Mouse (Mus musculus): ENCODE results near the gene Tab1. TPM values are rescaled to one million over a fixed set of nuclear protein-coding genes. Genes with fewer than 3 reads are reported as not detected.
A peak's percentile ranks its signal among the peaks of the same experiment; 100 is the strongest.

The Tab1 gene
- polyA plus RNA-seq, 1 experiment from 2014 or later = 47.5 TPM

DNA sequence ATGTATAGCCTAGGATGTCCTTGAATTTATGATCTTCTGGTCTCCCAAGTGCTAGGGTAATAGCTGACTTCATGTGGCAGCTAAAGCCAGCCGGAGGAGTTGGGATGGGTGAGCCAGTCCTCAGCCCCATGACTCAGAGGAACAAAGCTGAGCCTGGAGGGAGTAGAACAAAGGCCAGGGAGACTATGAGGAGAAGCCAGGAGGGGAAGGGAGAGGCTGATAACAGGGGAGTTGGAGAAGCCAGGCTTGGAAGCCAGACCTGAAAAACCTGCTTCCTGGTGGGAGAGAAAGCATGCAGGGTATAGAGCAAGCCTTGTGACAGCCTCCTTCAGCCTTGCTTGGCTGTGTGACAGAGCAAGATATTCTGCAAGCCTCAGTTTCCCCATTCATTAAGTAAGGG lies 37.3 kb upstream of the Tab1 start:
- no peak for ATAC-seq (ENCODE audit: insufficient number of reproducible peaks, insufficient read depth, low FRiP score, low TSS enrichment)

DNA sequence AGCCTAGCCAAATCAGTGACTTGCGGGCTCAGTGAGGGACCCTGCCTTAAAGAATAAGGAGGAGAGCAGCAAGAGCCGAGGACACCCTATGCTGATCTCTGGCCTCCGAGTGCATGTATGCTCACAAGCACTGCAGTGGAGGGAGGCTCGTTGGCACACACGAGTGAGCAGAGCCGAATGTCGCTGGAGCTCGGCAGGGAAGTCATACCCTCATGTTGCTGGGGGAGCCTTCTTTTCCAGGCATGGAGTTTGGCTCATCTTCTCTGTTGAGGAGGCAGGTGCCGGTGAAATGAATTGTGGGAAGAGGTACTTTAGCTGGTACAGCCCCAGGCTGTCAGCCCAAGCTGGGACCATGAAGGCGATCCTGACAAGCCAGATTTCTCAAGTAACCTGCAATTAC lies 36.5 kb upstream of the Tab1 start:
- H3K4me1 ChIP-seq = peaks cover 20% of the 10 kb centered on the region
- ATAC-seq (ENCODE audit: insufficient number of reproducible peaks, insufficient read depth, low FRiP score, low TSS enrichment) = no peak
- H3K27me3 ChIP-seq = peaks cover 45% of the 10 kb centered on the region

More for the DNA sequence above, 37.3 kb upstream of the Tab1 start:
- H3K9me3 ChIP-seq = no peaks in the 10 kb centered on the region
- H3K4me1 ChIP-seq = peaks cover 22% of the 10 kb centered on the region
- H3K4me3 ChIP-seq = no peak overlapping the region
- H3K4me2 ChIP-seq (replicated peaks) = no peak overlapping the region
- no peak overlapping the region for H3K27ac ChIP-seq
- peaks cover 53% of the 10 kb centered on the region for H3K27me3 ChIP-seq
- 75% methylated on average over 1 of the region's 1 CpGs for WGBS
- H3K36me3 ChIP-seq = no peaks in the 10 kb centered on the region
- H3K9ac ChIP-seq = no peak overlapping the region

DNA sequence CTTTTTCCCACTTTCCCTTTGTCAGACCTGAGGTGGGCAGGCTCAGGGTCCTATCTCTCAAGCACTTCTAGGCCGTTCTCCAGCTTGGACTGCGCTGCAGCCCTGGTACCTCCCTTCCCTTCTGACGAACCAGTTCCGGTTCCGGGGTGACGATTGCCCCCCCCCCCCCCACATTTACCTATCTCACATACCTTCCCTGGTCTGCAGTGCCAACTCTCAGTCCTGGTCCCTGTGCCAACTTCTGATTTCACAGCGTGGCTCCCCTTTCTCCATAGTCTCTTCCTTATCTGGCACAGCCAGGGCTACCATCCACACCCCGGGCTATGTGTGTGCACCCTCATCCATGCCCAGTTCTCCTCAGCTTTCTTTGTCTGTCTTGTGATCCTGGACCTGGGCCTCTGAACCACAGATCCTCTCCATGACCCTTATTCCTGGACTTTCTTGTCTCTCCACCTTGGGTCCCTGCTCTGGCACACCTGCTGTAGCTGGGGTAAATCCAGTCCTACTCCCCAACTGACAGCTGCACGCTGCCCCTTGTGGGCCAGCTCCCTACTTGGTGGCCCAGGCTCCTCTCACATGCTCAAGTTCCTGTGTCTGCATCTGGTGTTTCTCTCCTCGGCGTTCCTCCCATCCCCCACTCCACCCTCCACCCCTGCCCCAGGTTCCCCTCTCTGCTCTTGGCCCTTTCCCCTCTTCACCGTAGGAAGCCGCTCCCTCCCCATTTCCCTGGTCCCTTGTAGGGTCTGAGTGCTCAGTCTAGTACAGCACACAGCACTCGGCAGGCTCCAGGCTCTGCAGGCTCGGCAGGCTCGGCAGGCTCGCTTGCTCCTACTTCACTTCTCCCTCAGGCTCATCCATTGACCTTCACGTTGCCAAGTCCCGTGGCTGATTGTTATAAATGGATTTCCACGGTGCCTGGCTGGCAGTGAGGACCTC lies 35.7 kb upstream of the Tab1 start:
- ATAC-seq (ENCODE audit: insufficient number of reproducible peaks, insufficient read depth, low FRiP score, low TSS enrichment) = peak; percentile 61; the same call in 1 of the 2 replicates
- Histone ChIP-seq H3K9ac (no peak overlapping the region), H3K4me2 (replicated peaks) (0 out of 2 replicates have a peak overlapping the region, but pooled peaks have one; percentile 21), H3K27ac (0 out of 2 replicates have a peak overlapping the region, but pooled peaks have one; percentile 13), H3K27me3 (peaks cover 37% of the 10 kb centered on the region), H3K4me1 (peaks cover 24% of the 10 kb centered on the region), H3K4me3 (no peak overlapping the region), H3K36me3 (no peaks in the 10 kb centered on the region), H3K9me3 (no peaks in the 10 kb centered on the region)
- WGBS = 9% methylated on average over 15 of the region's 20 CpGs

More for the DNA sequence above, 36.5 kb upstream of the Tab1 start:
- Histone ChIP-seq H3K27ac (no peak overlapping the region), H3K4me3 (no peak overlapping the region), H3K9ac (no peak overlapping the region), H3K4me2 (replicated peaks) (no peak overlapping the region), H3K36me3 (no peaks in the 10 kb centered on the region), H3K9me3 (no peaks in the 10 kb centered on the region)
- 64% methylated on average over 10 of the region's 10 CpGs for WGBS

DNA sequence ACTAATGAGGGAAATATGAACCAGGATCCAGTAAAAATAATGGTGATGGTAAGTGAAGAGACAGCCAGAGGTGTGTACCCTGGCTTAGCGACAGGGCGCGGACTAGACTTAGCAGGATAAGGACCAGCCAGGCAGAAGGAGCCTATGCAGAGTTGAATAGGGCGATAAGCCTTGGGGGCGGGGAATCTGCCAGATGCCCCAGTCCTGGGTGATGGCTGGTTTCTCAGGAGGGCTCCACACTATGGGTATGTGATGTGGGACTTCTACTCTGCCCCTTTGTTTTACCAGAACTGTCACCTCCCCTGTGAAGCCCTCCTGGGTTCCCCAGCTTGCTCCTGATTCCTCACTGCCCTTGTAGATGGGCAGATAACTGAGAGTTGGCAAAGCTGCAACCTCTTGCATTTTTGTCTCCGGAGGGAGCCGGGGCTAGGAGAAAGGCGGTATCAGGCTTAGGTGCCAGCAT lies 34.9 kb upstream of the Tab1 start:
- H3K36me3 ChIP-seq = no peaks in the 10 kb centered on the region
- peaks cover 29% of the 10 kb centered on the region for H3K27me3 ChIP-seq
- H3K4me1 ChIP-seq = peaks cover 24% of the 10 kb centered on the region
- no peak overlapping the region for H3K4me3 ChIP-seq
- 33% methylated on average over 8 of the region's 8 CpGs for WGBS
- ATAC-seq (ENCODE audit: insufficient number of reproducible peaks, insufficient read depth, low FRiP score, low TSS enrichment) = no peak
- no peak overlapping the region for H3K9ac ChIP-seq
- no peak overlapping the region for H3K27ac ChIP-seq
- no peak overlapping the region for H3K4me2 ChIP-seq (replicated peaks)
- no peaks in the 10 kb centered on the region for H3K9me3 ChIP-seq

- no peak for ATAC-seq (ENCODE audit: insufficient number of reproducible peaks, insufficient read depth, low FRiP score, low TSS enrichment)
- no peak overlapping the region for H3K9ac ChIP-seq
- H3K9me3 ChIP-seq = no peaks in the 10 kb centered on the region
- peaks cover 21% of the 10 kb centered on the region for H3K27me3 ChIP-seq
- no peak overlapping the region for H3K4me2 ChIP-seq (replicated peaks)
- no peaks in the 10 kb centered on the region for H3K36me3 ChIP-seq
- H3K27ac ChIP-seq = no peak overlapping the region
- no peak overlapping the region for H3K4me3 ChIP-seq
- peaks cover 24% of the 10 kb centered on the region for H3K4me1 ChIP-seq
- WGBS = 42% methylated on average over 9 of the region's 9 CpGs
These were observed 34.1 kb upstream of the Tab1 start for GRCm38 (mm10) chr15:80098809-80099208.

- H3K4me3 ChIP-seq = no peak overlapping the region
- no peak overlapping the region for H3K4me2 ChIP-seq (replicated peaks)
- peaks cover 24% of the 10 kb centered on the region for H3K4me1 ChIP-seq
- H3K9ac ChIP-seq = no peak overlapping the region
- peaks cover 18% of the 10 kb centered on the region; the same call in 1 of the 2 replicates for H3K27me3 ChIP-seq
- WGBS = 74% methylated on average over 3 of the region's 3 CpGs
- no peaks in the 10 kb centered on the region for H3K36me3 ChIP-seq
- H3K27ac ChIP-seq = no peak overlapping the region
- H3K9me3 ChIP-seq = no peaks in the 10 kb centered on the region
- no peak for ATAC-seq (ENCODE audit: insufficient number of reproducible peaks, insufficient read depth, low FRiP score, low TSS enrichment)
These were observed 33.5 kb upstream of the Tab1 start for GRCm38 (mm10) chr15:80099477-80099876.

DNA sequence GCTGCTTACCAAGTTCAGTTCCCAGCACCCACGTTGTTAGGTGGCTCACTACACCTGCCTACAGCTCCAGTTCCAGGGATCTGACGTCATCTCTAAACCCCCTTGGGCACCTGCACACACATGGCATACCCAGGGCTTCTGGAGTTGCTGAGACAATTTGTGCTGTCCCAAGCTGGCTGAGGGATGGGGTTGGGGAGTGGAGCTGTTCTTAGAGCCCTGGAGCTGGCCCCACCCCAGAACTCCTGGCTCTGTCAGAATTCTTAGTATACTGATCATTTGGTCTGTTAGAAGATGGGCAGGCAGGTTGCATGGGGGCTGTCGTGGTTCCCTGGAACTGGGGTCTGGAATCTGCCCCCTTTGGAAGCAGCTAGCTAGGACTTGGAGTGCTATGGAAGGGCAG lies 32.7 kb upstream of the Tab1 start:
- Histone ChIP-seq H3K27ac (no peak overlapping the region), H3K4me1 (peaks cover 24% of the 10 kb centered on the region), H3K9ac (no peak overlapping the region), H3K27me3 (peaks cover 18% of the 10 kb centered on the region; the same call in 1 of the 2 replicates), H3K4me2 (replicated peaks) (no peak overlapping the region), H3K4me3 (no peak overlapping the region), H3K9me3 (no peaks in the 10 kb centered on the region), H3K36me3 (no peaks in the 10 kb centered on the region)
- 76% methylated on average over 3 of the region's 3 CpGs for WGBS
- ATAC-seq (ENCODE audit: insufficient number of reproducible peaks, insufficient read depth, low FRiP score, low TSS enrichment) = no peak

- H3K36me3 ChIP-seq = no peaks in the 10 kb centered on the region
- no peak overlapping the region for H3K27ac ChIP-seq
- peaks cover 13% of the 10 kb centered on the region; the same call in 1 of the 2 replicates for H3K27me3 ChIP-seq
- H3K4me1 ChIP-seq = peaks cover 24% of the 10 kb centered on the region
- H3K9me3 ChIP-seq = no peaks in the 10 kb centered on the region
- H3K4me3 ChIP-seq = no peak overlapping the region
- H3K4me2 ChIP-seq (replicated peaks) = no peak overlapping the region
- H3K9ac ChIP-seq = no peak overlapping the region
- 90% methylated on average over 10 of the region's 10 CpGs for WGBS
- ATAC-seq (ENCODE audit: insufficient number of reproducible peaks, insufficient read depth, low FRiP score, low TSS enrichment) = no peak
These were observed 32.1 kb upstream of the Tab1 start for GRCm38 (mm10) chr15:80100871-80101270.

DNA sequence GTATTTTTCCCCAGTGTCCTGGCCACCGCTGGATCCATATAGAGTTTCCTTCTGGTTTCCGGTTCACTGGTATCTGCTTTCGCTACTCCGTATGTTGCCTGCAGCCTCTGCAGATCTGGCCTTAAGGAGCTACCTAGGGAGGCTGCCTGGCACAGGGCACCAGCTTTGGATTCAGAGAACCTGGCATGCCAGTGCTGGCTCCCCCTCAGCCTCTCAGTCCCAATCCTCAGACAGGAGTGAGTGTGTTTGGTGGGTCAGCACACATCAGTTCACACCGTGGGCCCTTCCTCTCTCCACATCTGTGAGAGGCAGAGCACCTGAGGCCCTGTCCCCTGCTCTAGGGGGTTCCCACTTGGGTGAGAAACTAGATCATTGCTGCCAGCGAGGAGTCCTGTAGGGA lies 31.4 kb upstream of the Tab1 start:
- no peak overlapping the region for H3K27ac ChIP-seq
- ATAC-seq (ENCODE audit: insufficient number of reproducible peaks, insufficient read depth, low FRiP score, low TSS enrichment) = no peak
- H3K9ac ChIP-seq = no peak overlapping the region
- H3K4me1 ChIP-seq = peaks cover 24% of the 10 kb centered on the region
- H3K9me3 ChIP-seq = no peaks in the 10 kb centered on the region
- H3K27me3 ChIP-seq = peaks cover 8% of the 10 kb centered on the region; the same call in 1 of the 2 replicates
- no peak overlapping the region for H3K4me2 ChIP-seq (replicated peaks)
- no peak overlapping the region for H3K4me3 ChIP-seq
- 56% methylated on average over 6 of the region's 6 CpGs for WGBS
- H3K36me3 ChIP-seq = no peaks in the 10 kb centered on the region

DNA sequence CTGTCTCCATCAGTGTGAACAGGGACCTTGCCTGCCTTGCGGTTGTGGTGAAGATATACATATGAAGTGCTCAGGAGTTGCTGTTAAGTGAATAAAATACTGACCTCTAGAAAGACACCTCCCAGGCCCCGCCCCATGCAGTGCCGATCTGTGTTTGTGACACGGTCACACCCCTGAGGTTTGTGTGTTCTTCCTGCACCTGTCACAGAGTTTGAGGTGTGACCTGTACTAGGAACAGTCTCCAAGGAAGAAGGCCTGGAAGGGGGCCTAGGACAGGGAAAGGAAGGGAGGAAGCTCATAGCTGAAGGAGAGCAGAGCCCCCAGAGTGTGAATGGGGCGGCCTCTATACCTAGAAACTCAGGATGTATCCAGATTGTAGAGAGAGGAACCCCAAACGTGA lies 30.4 kb upstream of the Tab1 start:
- ATAC-seq (ENCODE audit: insufficient number of reproducible peaks, insufficient read depth, low FRiP score, low TSS enrichment) = no peak
- H3K4me1 ChIP-seq = peaks cover 19% of the 10 kb centered on the region; the same call in 1 of the 2 replicates
- no peak overlapping the region for H3K4me3 ChIP-seq
- no peaks in the 10 kb centered on the region for H3K36me3 ChIP-seq
- no peaks in the 10 kb centered on the region for H3K9me3 ChIP-seq
- peaks cover 8% of the 10 kb centered on the region; the same call in 1 of the 2 replicates for H3K27me3 ChIP-seq
- no peak overlapping the region for H3K4me2 ChIP-seq (replicated peaks)
- H3K27ac ChIP-seq = no peak overlapping the region
- WGBS = 88% methylated on average over 6 of the region's 6 CpGs
- no peak overlapping the region for H3K9ac ChIP-seq

DNA sequence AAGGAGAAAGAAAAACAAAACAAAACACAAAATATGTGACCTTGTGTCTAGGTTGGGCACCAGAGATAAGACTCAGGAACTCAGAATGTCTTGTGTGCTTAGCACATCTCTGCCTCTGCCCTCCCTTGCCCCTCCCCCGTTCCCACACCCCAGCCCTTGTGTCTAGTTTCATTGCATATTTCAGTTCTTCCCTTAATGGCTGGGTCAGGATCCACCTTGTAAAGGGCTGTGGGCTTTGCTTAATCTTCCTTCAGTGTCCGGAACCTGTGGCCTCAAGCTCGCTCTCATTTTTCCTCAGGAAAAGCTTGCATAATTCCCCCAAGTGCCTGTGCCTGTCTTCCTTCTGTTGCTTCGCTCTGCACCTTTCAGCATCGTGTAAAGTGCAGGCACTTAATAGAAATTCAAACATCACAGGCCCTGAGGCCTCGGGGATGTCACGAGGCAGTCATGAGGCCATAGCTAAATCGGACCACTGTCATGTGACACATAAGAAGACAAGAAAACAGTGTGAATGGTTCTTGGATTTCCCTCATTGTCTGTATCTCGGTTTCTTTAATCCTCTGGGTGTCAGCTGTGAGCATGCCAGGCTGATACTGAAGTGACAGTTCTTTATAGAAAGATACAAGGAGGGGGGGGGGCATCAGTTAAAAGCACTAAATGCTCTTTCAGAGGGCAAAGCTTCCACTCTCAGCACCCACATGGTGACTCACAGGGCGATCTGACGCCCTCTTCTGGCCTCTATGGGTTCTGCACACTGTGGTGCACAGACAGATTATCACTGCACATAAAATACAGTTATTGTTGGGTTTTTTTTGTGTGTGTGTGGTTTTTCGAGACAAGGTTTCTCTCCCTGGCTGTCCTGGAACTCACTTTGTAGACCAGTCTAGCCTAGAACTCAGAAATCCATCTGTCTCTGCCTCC lies 27.2 kb upstream of the Tab1 start:
- Histone ChIP-seq H3K9ac (no peak overlapping the region), H3K27me3 (no peaks in the 10 kb centered on the region), H3K36me3 (no peaks in the 10 kb centered on the region), H3K9me3 (no peaks in the 10 kb centered on the region), H3K4me1 (0 out of 2 replicates have a peak, but pooled peaks cover 6% of the 10 kb centered on the region), H3K4me3 (no peak overlapping the region), H3K27ac (no peak overlapping the region), H3K4me2 (replicated peaks) (no peak overlapping the region)
- no peak for ATAC-seq (ENCODE audit: insufficient number of reproducible peaks, insufficient read depth, low FRiP score, low TSS enrichment)
- 70% methylated on average over 12 of the region's 12 CpGs for WGBS
